Mouse (Mus musculus): ENCODE results near the gene Olfr937. TPM values are rescaled to one million over a fixed set of nuclear protein-coding genes. Genes with fewer than 3 reads are reported as not detected.

The Olfr937 gene
- not detected for polyA plus RNA-seq (2012; fragmentation: generic; extraction: Trizol)

GRCm38 (mm10) chr9:39064851-39065250 lies at the start of gene Olfr937:
Gene Olfr937 (minus strand): TSS chr9:39064951.

GRCm38 (mm10) chr9:39078787-39079186 lies 14.0 kb upstream of the Olfr937 start, which contains the start of gene Olfr938:
Gene Olfr938 (minus strand): TSS chr9:39078887.

GRCm38 (mm10) chr9:39023277-39023676 lies 41.5 kb downstream of the Olfr937 start, which contains the start of gene Olfr146:
Gene Olfr146 (minus strand): TSS chr9:39023377.

Other genes starting within 250 kb of the Olfr937 start
- not detected for gene Olfr923, start 238.4 kb downstream of the Olfr937 start, polyA plus RNA-seq (2012; fragmentation: generic; extraction: Trizol)
- not detected for gene Olfr924, start 220.5 kb downstream of the Olfr937 start, polyA plus RNA-seq (2012; fragmentation: generic; extraction: Trizol)
- not detected for gene Olfr26, start 209.9 kb downstream of the Olfr937 start, polyA plus RNA-seq (2012; fragmentation: generic; extraction: Trizol)
- gene Olfr926, start 187.8 kb downstream of the Olfr937 start, polyA plus RNA-seq (2012; fragmentation: generic; extraction: Trizol) = not detected
- not detected for gene Olfr930, start 135.1 kb downstream of the Olfr937 start, polyA plus RNA-seq (2012; fragmentation: generic; extraction: Trizol)
- not detected for gene Olfr933, start 92.6 kb downstream of the Olfr937 start, polyA plus RNA-seq (2012; fragmentation: generic; extraction: Trizol)
- not detected for gene Olfr934, start 76.6 kb downstream of the Olfr937 start, polyA plus RNA-seq (2012; fragmentation: generic; extraction: Trizol)
- not detected for gene Olfr935, start 65.3 kb downstream of the Olfr937 start, polyA plus RNA-seq (2012; fragmentation: generic; extraction: Trizol)
- gene Olfr146, start 41.6 kb downstream of the Olfr937 start, polyA plus RNA-seq (2012; fragmentation: generic; extraction: Trizol) = not detected
- gene Olfr938, start 13.9 kb upstream of the Olfr937 start, polyA plus RNA-seq (2012; fragmentation: generic; extraction: Trizol) = not detected
- not detected for gene Olfr27, start 63.2 kb upstream of the Olfr937 start, polyA plus RNA-seq (2012; fragmentation: generic; extraction: Trizol)
- not detected for gene Olfr943, start 101.4 kb upstream of the Olfr937 start, polyA plus RNA-seq (2012; fragmentation: generic; extraction: Trizol)
- gene Olfr944, start 137.0 kb upstream of the Olfr937 start, polyA plus RNA-seq (2012; fragmentation: generic; extraction: Trizol) = not detected
- gene Olfr1537, start 185.0 kb upstream of the Olfr937 start, polyA plus RNA-seq (2012; fragmentation: generic; extraction: Trizol) = not detected
- gene Olfr945, start 211.9 kb upstream of the Olfr937 start, polyA plus RNA-seq (2012; fragmentation: generic; extraction: Trizol) = not detected

Data from C3H10T1/2 (cell line).